Mouse (Mus musculus): ENCODE data around the gene Bmp3.

Bmp3 gene

DNA sequence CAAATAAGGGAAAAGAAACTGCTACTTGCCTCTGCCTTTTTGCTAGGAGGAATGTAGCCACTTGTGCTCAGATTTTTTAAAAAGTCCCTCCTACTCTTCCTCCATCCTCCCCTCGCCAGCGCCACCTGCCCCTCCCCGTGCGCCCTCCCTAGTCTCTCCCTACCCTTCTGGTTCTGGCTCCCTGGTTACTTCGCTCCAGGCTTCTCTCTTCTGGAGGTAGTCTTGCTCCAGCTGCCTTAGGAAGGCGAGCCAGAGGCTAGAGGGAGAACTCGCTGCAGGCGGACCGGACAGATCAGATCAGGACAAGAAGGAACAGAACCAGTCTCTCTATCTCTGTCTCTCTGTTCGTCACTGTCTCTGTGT lies at the start of gene Bmp3:
Gene Bmp3, plus strand, starts transcription at position 152 of the 363 bp plus-strand sequence.
- peak; percentile 4 to 51 for DNase-seq

DNA sequence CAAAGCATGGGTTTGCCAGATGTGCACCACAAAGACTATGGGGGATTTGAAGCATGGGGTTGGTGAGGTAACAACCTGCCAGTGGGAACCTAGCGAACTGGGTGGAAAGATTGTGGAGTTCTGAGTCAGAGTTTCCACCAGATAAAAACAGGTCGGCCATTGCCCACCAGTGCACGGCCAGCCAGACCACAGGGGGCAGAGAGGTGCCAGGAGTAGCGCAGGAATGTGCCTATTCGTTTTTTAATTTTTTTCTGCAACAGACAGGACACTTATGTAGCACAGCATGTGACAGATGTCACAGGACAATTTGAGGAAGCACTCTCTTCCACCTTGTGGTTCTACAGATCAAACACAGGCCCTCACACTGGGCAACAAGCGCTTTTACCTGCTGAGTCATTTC lies 49.5 kb upstream of the Bmp3 start:
- DNase-seq: no peak

DNA sequence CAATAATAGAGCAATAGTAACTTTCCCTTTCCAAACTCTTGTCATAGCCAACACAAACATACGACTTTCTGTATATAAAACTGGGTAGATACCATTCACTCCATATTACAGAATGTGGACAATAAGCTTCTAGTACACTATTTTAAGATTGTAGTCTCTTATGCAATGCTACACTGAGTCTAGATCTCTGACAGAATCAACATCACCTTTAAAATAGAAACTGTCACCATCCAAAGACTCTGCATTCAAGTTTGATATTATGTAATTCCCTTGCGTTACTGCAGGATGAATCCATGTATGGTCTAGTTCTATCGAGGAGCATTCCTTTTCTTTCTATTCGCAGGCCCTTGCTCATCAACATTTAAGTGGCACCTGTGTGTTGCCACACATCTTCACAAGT lies 47.7 kb upstream of the Bmp3 start:
- DNase-seq: no peak

DNA sequence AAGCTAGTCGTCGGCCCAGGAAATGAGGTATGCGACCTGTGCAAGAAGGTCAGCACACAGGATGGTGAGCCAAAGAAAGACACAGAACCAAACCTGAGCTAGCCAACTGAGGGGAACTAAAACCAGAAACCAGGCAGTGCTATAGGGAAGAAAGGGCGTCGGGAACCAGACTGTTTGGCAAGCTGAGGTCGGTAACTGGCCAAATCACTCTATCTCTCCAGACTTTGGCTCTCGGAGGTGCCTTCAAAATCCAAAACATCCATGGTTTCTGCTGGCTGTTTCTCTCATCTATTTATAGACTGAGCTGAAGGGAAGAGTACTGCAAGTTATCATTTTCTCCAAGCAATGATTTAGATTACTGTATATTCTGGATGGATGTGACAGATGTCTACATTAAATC lies 47.2 kb upstream of the Bmp3 start:
- DNase-seq: no peak

DNA sequence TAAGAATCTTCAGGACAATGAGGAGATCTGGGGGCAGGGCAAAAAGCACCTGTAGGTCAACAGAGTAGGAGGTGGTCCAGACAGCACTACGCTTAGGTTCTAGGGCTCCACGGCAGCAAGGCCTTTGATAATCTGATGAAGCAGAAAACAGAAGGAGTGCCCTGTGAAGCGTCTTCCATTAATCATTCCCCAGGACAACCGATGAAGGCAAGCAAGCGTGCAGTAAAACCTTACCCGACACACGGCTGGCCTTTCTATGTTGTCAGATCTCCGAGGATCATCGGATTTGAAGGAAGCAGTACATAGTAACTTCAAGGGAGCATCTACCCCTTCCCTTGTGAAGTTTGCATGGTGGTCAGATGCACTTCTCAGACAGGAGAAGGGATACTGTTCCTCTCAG lies 46.3 kb upstream of the Bmp3 start:
- DNase-seq: no peak

DNA sequence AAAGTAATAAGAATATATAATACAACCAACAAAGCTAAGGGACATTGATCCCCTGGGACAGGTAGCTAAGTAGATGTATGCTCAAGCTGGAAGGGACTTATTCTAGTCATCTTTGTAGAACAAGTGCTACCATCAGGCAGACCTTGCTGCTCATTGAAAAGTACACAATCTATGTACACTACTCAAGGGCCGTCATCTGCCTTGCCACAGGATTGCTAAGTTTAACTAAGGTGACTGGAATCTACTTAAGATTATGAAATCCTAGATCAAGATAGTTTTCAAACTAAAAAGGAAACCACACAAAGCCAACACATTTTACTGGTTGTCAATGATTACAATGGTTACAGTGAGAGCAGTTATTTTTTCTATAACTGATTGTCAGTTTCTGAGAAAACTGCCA lies 41.8 kb upstream of the Bmp3 start:
- DNase-seq: no peak

DNA sequence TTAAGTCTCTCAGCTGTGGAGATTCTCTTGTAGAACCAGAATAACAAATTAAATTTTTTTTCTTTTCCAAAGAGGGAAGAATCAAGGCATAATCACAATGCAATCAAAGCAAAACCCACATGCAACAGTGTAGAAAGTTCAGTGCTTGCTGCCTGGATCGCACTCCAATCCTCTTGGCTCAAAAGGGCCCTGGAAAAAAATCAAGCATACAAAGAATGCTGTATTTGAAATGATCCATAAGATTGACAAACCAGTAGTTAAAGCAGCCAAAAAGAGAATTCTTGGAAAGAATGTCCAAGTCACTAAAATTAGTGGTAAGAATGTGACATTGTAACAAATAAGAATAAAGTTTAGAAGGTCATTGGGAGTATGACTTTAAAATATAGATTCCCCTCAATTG lies 38.9 kb upstream of the Bmp3 start:
- no peak for DNase-seq

DNA sequence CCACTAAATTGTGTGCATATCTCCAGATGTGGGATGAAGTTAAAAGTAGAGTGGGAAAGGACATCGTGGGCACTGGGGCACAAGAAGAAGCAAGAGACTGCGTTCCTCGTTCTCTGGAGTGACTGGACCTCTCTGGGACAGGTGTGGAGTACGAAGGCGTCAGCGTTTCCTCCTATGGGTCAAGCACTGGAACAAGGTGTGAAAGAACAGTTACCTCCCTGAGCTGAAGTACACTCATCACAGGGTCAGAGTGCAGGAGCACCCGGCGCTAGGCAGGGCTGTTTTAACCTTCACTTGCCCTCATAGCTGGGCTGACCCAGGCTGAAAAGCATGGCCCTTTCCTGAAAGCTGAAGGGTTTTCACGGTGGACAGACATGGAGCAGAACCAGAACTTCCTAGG lies 20.5 kb upstream of the Bmp3 start:
- no peak for DNase-seq

DNA sequence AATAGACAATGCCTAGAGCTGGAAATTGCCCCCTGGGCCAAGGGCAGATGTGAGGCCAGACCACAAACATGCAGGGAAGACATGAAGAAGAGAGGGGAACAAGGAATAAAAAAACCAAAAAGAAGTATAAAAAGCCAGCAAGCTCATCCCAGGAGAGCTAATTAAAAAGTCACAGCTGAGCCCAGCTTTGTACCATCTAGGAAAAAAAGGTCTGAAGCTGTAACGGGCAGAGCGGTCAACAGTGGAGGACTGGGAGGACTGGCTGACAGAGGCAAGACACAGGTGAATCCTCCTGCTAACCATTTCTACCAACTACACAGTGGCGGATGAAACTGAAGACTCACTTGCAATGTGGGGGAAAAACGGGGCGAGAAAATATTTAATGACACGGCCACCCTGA lies 19.9 kb upstream of the Bmp3 start:
- no peak for DNase-seq

DNA sequence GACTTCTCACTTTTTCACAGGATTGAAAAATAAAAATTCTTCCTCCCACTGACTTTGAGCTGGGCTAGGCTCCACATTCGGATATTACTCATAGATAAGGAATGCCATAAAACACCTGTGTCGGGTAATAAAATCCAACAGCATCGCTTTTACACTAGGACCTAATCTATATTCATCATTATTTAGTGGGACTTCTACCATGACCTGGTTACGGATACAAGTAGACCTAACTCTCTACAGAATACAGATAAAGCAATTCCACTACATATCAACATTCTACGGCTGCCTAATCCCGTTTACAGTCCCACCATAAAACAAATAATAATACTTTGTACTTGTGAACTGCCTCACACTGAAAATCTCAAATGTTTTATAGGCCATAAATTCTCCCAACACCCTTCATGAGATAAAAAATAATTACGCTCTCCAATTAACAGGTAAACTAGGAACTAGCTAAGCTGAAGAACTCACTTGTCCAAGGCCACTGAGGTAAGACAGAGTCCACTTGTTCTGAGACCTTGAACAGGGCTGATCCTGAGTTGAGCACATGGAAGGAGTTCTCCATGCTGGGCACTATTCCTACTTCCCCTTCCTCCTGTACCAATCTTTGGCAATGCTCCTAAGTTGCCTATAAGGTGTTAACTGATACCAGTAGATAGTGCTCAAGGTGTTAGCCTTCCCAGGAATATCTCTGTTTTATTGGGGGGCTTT lies 11.5 kb upstream of the Bmp3 start:
- no peak for DNase-seq

DNA sequence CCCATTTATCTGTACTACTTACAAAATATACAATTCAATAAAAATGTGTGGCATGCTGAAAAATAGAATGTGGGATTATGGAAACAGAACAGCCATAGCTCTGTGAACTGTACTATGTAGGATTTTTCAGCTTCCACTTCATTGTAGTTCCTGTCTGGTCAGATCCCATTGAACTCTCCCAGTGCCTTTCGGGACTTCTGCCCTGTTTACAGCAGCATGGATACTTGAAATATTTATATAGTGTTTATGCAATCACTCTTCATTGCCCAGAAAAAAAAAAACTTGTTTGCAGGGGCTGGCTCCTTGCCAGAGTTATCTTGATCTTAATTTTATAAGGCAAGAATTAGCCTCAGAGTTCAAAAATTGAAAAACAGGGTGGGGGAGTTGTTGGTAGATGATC lies 9.6 kb upstream of the Bmp3 start:
- no peak for DNase-seq

DNA sequence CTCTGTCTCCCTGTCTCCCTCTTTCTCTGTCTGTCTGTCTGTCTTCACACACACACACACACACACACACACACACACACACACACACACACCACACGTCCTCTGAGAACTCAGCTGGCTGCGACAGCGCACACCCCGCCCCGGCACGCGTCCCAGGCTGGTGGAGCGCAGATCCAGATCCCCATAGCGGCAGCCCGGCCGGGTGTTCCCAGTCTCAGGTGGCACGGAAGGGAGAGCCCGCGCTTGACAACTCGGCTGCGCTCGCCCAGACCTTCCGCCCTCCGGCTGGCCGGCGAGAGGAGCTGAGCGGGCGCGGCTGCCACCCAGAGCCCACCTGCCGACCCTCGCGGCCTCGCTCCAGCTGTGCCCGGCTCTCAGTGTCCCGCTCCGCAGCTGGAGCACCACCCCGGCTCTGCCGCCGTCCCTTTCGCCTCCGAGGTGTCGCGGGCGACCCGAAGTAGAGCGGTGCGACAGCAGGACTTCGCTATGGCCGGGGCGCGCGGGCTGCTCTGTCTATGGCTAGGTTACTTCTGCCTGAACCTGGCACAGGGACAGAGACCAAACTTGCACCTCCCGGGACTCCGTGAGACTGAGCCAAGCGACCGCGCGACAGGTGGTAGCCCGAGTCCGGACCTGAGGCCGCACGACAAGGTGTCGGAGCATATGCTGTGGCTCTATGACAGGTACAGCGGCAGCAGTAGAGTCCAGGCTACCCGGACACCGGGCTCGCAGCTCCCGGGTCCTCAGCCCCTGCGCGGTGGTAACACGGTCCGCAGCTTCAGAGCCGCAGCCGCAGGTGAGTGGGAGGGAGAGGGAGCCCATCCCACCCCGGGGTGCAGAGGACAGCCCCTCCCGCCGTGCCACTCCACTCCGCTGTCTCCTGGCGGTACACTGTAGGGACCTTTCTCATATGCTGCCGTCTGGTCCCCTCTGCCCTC lies 681 bp downstream of the Bmp3 start:
- peak; percentile 31 to 70 for DNase-seq

DNA sequence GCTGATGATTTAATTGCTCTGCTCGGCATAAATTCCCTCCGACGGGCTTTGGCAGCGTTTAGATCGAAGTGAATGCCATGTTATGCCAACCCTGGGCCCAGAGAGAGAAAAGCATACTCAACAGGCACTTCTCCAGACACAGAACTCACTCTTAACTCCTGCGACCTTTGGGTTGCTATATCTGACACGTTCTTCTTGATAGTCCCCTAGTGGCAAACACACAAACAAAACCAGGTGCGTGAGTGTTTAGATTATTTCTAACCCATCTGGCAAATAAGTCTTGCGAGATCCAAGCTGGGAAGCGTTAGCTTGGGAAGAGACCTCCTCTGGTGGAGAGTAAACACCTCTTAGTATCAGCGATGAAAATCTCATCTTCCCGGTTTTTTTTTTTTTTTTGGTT lies 1.5 kb downstream of the Bmp3 start:
- no peak for DNase-seq

DNA sequence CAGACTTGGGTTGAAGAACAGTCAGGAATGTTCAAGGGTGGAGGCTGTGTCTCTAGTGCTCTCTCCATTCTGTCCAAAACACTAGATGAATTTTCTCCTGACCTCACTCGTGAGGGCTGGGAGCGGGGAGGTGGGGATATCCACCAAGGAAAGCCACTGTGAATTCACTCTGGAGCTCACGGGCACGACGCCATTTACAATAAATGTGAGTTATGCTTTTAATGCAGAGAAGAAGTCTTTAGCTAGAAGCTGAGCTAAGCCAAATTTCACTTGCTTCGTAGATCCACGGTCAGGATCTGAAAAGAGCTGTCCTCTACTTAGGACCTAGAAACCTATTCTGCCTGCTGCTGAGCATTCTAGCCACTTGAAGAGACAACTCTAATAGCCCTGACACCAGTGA lies 2.1 kb downstream of the Bmp3 start:
- DNase-seq: no peak

DNA sequence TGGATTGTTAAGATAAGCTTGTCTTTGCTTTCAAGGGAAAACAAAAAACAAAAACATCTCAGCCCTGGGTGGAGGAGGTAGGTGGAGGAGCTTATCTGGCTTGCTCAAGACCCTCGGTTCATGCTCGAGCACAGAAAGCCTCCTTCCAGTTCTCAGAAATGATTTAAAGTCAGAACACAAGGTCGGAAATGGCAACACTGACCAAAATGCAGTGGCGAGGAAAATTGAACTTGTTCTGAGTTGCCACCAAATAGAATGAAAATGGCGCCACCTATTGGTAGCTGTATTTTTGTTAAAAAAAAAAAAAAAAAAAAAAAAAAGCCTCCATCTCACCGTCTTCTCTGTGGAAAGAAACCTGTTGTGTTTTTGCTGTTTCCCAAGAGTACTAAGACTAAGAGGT lies 9.7 kb downstream of the Bmp3 start:
- DNase-seq: peak in 1 of 2 experiments; percentile 36

DNA sequence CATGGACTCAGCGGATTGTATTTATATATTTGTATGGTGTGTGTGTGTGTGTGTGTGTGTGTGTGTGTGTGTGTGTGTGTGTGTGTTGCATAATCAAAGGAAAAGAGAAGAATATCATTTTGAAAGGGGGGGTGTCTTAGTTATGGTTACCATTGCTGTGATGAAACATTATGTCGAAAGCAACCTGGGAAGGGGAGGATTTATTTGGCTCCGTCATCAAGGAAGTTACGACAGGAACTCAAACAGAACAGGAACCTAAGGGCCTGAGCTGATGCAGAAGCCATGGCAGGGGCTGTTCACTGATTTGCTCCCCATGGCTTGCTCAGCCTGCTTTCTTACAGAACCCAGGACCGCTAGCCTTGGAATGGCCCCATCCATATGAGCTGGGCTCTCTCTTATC lies 10.9 kb downstream of the Bmp3 start:
- DNase-seq: no peak

DNA sequence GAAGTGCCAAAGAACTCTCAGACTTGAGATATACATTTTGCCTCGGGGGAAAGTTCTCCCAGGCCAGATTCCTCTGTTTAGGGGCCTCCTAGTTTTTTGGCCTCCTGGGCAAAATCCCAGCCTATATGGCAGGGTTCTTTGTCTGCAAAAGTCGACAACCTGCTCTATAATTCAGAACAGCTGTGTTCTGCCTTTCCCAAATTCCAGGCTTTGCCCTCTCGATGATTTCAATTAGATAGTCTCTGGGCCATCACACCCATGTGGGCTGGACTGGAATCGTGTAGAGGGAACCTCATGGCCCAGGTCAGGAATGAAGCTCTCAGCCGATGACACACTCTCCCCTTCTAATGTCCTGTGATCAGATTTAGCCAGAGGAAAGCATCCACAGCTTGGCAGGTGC lies 21.8 kb downstream of the Bmp3 start:
- no peak for DNase-seq

DNA sequence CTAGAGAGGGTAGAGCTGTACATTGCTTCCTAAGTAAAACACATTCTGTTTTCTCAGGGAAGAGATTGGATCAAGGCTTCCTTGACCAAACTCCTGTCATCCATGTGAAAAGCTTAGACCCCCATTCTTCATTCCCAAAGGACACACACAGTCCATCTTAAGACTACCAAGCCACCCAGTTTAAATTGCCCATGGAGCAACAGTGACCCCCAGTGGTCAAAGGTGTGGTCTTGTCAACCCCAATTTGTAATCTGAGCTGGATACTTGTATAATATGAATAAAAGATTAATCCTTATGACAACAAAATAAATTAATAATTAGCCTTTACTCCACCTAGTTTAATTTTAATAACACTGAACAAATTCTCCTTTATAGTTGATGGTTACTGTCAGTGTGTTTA lies 24.7 kb downstream of the Bmp3 start:
- DNase-seq: peak; percentile 66 to 79

DNA sequence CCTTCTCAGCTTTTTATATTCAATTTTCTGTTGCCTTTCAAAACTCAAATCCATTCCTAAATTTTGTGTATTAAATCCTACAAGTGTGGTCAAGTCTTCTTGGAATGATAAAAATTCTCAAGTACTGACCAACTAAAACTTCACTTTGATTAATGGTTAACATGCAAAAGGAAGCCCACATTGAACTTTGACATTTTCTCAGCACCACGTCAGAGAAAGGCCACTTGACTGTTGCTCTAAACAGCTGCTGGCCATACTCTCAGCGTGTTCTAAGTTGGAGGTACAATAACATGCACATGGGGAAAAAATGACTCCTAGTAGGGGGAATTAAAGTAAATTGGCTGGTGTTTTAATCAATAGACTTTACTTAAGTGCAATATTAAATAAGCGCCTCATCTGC lies 27.9 kb downstream of the Bmp3 start:
- DNase-seq: no peak

DNA sequence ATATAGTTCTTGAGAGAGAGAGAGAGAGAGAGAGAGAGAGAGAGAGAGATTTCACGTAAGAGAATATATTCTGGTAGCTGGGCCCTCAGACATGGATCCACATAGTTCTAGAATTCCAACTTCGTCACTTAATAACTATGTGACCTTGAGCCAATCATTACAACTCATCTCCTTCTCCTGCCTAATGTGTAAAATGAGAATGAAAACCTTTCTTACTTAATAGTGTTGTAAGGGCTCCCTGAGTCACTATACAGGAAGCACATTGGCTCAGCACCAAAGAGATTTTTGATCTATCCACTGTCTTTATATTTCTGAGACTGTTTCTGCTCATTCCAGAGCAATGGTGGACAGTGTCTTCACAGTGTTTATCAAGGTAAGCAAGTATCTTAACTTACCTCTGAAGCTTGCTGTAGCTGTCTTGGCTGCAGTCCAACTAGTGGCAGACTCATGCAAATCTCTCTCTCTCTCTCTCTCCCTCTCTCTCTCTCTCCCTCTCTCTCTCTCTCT lies 36.4 kb downstream of the Bmp3 start:
- DNase-seq: no peak

DNA sequence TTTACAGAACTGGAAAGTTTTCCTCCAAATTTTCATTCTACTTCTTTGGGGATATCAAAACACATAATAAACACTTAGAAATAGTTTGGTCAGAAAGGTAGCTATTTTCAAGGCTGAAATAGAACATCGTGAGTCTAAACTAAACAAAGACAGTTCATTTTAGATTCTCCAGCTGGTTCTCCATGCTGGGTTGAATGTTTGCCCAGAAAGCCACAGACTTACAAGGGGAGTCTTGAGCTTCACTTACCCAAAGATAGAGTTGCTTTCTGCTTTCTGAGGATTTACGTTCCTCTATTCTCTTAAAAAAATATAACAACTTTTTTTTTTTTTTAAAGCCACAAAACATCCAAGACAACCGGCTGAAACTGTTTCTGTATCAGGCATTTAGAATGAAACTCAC lies 40.1 kb downstream of the Bmp3 start:
- no peak for DNase-seq

DNA sequence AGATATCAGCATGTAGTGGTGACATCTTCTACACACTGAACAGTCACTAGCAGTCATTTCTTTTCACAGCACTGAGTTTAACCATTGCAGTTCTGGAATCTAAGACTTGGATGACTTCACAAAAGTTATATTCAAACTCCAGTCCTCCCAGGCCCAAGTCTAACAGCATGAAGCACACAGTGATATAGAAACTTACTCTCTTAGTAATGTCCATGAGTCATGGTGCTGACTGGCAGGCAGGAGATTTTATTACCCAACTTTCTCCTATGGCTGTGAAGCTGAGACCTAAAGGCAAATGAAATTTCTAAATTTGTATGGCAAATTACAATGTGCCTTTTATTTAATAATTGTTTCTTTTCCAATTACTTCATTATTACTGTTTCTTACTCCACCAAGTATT lies 43.7 kb downstream of the Bmp3 start:
- DNase-seq: no peak

DNA sequence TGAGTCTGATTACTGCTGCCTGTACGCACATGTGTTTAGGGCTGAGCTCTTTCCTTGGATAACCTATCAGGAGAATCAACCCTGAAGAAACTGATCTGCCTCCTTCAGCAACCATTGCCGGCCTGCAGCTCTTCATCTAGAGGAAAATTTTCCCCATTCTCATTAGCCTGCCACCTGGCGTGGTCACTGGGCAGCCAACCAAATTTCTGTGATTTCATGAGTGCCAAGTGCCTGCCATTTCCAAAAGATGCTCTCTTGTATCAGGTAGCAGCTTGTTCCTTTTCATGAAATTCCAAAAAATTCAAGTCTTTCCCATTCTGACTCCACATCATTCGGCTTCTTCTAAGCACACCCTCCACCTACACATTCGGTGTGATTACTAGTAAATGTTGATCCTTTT lies 46.7 kb downstream of the Bmp3 start:
- no peak for DNase-seq

DNA sequence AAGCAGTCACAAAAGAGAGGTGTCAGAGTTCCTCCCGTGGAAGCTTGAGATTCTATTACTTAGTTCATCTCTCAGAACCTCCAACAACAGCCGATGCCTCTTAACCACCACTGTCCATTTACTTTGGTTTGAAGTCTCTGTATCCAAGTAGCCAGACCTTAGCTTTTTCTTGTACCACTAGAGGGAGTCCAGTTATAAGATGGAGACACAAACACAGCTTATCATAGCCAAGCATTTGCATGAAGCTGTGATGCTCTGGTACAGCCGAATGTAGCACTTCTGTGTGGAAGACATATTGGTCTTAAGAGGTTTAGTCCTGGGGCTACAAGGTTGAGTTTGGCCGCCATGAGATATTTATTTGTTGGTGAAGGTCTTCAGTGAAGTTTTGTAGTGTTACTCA lies 48.1 kb downstream of the Bmp3 start:
- DNase-seq: no peak
